Mouse (Mus musculus) E14TG2a.4 (cell line): Measurements from ENCODE around the gene Arid3c.

Experiments used
- CTCF ChIP-seq: conservative IDR thresholded peaks from 2 replicates; pipeline ENCODE4 v1.5.1; 2014; ENCODE audit warnings: low read length
- NANOG ChIP-seq: IDR thresholded peaks from 2 replicates; pipeline ENCODE4 v1.6.1; 2014; ENCODE audit warnings: borderline replicate concordance, low read length, mixed read lengths

- TF ChIP-seq CTCF, result no peak
- no peak for TF ChIP-seq NANOG
Observed at GRCm38 (mm10) chr4:41758021-41758420, 27.1 kb upstream of the Arid3c start.
